Comparison of ENCODE assay signal across 12 mouse cellular contexts in the genomic region with DNA sequence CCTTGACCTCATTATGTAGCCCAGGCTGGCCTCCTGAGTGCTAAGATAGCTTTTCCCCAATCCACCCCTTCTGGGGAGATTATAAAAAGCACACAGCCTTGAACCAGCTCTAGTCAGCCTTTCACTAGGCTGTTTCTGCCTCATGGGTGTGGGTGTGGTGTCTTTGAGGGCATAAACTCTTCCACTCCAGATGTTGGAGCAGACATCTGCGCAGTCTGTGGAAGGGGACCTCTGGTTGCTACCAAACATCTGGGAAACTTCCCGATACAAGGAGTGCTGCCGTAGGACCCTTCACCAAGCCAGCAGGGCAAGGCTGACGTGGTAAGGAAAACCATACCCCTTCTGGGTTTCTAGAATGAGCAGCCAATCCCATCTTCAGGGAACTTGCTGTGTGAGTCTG. TPM values are rescaled to one million over a fixed set of nuclear protein-coding genes. Genes with fewer than 3 reads are reported as not detected.
"Had no signal": no experiment of that assay in that cellular context is flagged by ENCODE, and none has a peak within 500 bp of the region (broad histone marks: within the 10 kb centered on the region; RNA-seq: fewer than 3 reads in every experiment).

No protein-coding gene starts in this region.

- DNase-seq: lung, adult 18-20 months; midbrain, embryonic 14.5 days; right cerebral cortex, postnatal 14 days; thymus, postnatal 14 days; thymus, postnatal 4 days had no signal

- H3K9ac ChIP-seq: lung, embryonic 14.5 days; midbrain, embryonic 12.5 days; neural tube, embryonic 12.5 days; stomach, embryonic 15.5 days had no signal

- H3K4me2 ChIP-seq: lung, embryonic 14.5 days; midbrain, embryonic 12.5 days; neural tube, embryonic 12.5 days; stomach, embryonic 15.5 days had no signal

- H3K27me3 ChIP-seq: midbrain, embryonic 12.5 days; neural tube, embryonic 12.5 days; stomach, embryonic 15.5 days had no signal

- H3K4me1 ChIP-seq: midbrain, embryonic 10.5 days; neural tube, embryonic 12.5 days; stomach, embryonic 15.5 days had no signal

- H3K27ac ChIP-seq: midbrain, embryonic 10.5 days; midbrain, embryonic 12.5 days; neural tube, embryonic 12.5 days; stomach, embryonic 15.5 days had no signal

- H3K36me3 ChIP-seq: midbrain, embryonic 10.5 days; midbrain, embryonic 12.5 days; neural tube, embryonic 12.5 days; stomach, embryonic 15.5 days had no signal

- H3K4me3 ChIP-seq: midbrain, embryonic 10.5 days; midbrain, embryonic 12.5 days; neural tube, embryonic 12.5 days; stomach, embryonic 15.5 days had no signal

- H3K9me3 ChIP-seq: stomach, embryonic 15.5 days had no signal

RNA-seq across cellular contexts. Expression of a gene that starts 59.7 kb away (rescaled TPM):
- total RNA-seq: megakaryocyte-erythroid progenitor cell, adult 5-6 weeks; monocyte, adult 5-6 weeks had no signal
